Mouse (Mus musculus): ENCODE data around the gene Tro.

The Tro gene

DNA sequence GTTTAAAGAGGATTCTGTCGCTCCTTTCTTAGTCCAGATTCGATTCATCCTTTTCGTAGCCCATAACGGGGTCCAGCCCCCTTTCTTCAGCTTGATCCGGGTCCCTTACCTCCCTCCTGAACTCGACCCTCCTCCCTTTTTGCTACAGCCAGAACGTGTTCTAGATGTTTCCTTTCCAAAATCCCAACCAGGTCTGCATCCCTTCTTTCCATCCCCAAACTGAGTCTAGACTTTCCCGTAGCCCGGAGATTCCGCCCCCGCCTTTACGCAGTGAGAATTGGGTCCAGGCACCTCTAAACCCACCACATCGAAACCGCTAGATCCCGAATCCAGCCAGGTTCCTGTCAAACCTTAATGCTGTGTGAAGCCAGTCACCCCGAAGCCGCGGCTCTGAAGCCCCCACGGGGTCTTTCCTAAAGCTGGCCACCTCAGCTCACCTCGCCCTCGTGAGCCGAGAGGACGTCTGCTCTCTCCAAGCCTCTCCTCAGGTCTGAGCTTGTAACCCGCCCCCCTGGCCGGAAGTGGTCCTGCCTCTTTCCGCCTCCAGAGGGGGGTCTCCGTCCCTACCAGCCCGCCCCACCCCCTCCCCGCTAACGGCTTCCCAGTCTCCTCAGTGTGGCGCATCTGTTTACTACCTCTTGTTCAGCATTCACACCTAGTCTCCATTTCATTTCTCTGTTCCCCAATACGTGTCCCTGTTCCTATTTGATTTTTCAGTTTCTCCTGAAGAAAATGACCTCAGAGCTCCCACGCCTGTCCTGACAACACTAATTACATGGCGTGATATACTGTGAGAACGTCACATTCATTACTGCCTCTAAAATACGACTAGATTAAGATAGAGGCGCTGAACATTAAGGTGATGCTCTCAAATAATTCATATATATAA, at the start of gene Tro:
Gene Tro (minus strand): TSS at position 676 of the 889 bp plus-strand sequence.
- DNase-seq (ENCODE audit: low spot score in 2 of 2): no peak

GRCm38 (mm10) chrX:150677505-150677904, 20.1 kb upstream of the Tro start:
- DNase-seq (ENCODE audit: low spot score in 2 of 2): no peak

DNA sequence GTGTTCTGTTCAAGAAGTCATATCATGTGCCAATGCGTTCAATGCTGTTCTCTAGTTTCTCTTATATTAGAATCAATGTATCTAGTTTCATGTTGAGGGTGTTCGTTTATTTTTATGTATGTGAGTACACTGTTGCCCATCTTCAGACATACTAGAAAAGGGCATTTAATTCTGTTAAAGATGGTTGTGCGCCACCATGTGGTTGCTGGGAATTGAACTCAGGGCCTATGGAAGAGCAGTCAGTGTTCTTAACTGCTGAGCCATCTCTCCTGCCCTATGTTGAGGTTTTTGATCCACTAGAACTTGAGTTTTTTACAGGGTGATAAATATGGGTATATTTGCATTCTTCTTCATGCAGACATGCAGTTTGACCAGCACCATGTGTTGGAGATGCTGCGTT, 5.4 kb upstream of the Tro start:
- DNase-seq (ENCODE audit: low spot score in 2 of 2): no peak

DNA sequence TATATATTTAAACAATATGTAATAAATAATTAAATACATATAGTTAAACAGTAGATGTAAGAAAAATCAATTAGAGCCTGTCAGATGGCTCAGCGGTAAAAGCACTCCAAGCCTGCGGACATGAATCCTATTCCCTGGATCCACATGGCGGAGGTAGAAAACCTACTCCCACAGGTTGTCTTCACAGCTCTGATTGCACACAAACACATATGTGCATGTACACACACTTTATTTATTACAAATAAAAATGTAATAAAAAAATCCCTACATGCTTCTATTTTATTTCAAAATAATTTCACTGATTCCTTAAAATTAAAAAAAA, 375 bp upstream of the Tro start:
- DNase-seq (ENCODE audit: low spot score in 2 of 2): no peak

GRCm38 (mm10) chrX:150656122-150656907, 1.1 kb downstream of the Tro start:
- no peak for DNase-seq (ENCODE audit: low spot score in 2 of 2)

GRCm38 (mm10) chrX:150636421-150636820, 21.0 kb downstream of the Tro start:
- DNase-seq (ENCODE audit: low spot score in 2 of 2): no peak

- no peak for DNase-seq (ENCODE audit: low spot score in 2 of 2)
These were observed 58.5 kb downstream of the Tro start for GRCm38 (mm10) chrX:150598882-150599281.
